Mouse (Mus musculus) forebrain, embryonic 16.5 days (tissue): ENCODE measurements around the gene Emid1. TPM values are rescaled to one million over a fixed set of nuclear protein-coding genes. Genes with fewer than 3 reads are reported as not detected.

Source experiments
- ATAC-seq: fragments of 200-750 bp; cut with Nextera tagmentation; 2 replicates; pipeline ENCODE4 v1.8.0; 2017; ENCODE audit warnings: mild to moderate bottlenecking, moderate library complexity
- H3K27ac ChIP-seq: fragments of 300-500 bp; sonication (generic); 2 replicates; pipeline ENCODE4 v1.5.1; 2014; ENCODE audit warnings: low read length, control low read depth
- H3K27me3 ChIP-seq: fragments of 300-500 bp; sonication (generic); replicated peaks from 2 replicates; pipeline ENCODE4 v1.6.1; 2014; ENCODE audit warnings: low read length; ENCODE audit not compliant: control insufficient read depth, insufficient read depth
- H3K36me3 ChIP-seq: fragments of 300-500 bp; sonication (generic); 2 replicates; pipeline ENCODE4 v1.6.1; 2014; ENCODE audit not compliant: control insufficient read depth, insufficient read depth
- H3K4me1 ChIP-seq: fragments of 300-500 bp; sonication (generic); replicated peaks from 2 replicates; pipeline ENCODE4 v1.6.1; 2014; ENCODE audit warnings: low read length; ENCODE audit not compliant: control insufficient read depth, insufficient read depth
- H3K4me2 ChIP-seq: fragments of 300-500 bp; sonication (generic); 2 replicates; pipeline ENCODE4 v1.6.1; 2014; ENCODE audit warnings: mild to moderate bottlenecking, low read length, control low read depth
- H3K4me3 ChIP-seq: fragments of 300-500 bp; sonication (generic); replicated peaks from 2 replicates; pipeline ENCODE4 v1.5.1; 2014; ENCODE audit warnings: mild to moderate bottlenecking, low read length, control low read depth
- H3K9ac ChIP-seq: fragments of 300-500 bp; sonication (generic); replicated peaks from 2 replicates; pipeline ENCODE4 v1.6.1; 2014; ENCODE audit warnings: low read depth, low read length, control low read depth
- H3K9me3 ChIP-seq: fragments of 300-500 bp; sonication (generic); 2 replicates; pipeline ENCODE4 v1.6.1; 2016; ENCODE audit warnings: low read length; ENCODE audit not compliant: control insufficient read depth
- WGBS: fragments of 180-500 bp; shearing (Covaris S2); extraction: QIAGEN DNeasy Blood & Tissue Kit; methylation state at CpG from one replicate; pipeline ENCODE4 v1.1.7; 2014; 5-methylcytosine and 5-hydroxymethylcytosine counted together
- polyA plus RNA-seq: library from polyadenylated mRNA; unstranded; fragments of >200 nt; fragmentation: Nextera tagmentation; extraction: Ambion mirVana; gene quantifications from 2 replicates; pipeline ENCODE4 v1.2.1, GENCODE M21; 2015

Gene Emid1
- polyA plus RNA-seq, 1 experiment from 2014 or later: 27.3 TPM

GRCm38 (mm10) chr11:5063561-5064281 lies 88.3 kb downstream of the Emid1 start:
- 56% methylated on average over 31 of the region's 31 CpGs for WGBS
- H3K27me3 ChIP-seq: peaks cover 46% of the 10 kb centered on the region

DNA sequence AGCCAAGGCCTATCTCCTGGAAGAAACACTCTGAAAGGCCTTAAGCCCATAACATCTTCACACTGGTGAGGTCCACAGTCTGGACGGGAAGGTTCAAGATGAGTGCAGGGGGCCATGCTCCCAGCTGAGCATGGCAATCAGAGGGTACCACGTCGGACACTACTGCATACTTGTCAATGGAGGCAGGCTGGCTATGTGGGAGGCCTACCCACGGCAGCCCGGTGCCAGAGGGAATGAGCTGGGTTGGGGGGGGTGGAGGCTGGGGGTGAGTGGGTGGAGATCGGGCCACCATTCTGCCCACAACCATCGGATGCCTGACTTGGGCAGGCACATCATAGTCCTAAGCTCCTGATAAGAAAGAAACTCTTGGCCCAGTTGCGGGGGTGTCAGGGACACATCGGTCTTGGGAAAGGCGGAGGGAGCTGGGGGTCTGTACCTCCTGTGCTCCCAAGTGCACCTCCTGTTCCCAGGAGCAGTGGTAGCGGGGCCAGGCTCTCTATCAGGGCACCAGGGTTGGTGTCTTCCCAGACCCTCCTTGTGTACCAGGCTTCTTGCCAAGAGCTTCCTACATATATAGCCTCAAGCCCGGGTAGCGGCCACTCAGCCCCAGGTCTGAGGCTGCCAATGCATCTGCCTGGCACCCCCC lies 89.1 kb downstream of the Emid1 start:
- Histone ChIP-seq H3K9me3 (no peaks in the 10 kb centered on the region), H3K4me2 (no peak overlapping the region), H3K36me3 (peaks cover 2% of the 10 kb centered on the region; the same call in 1 of the 2 replicates), H3K9ac (no peak overlapping the region), H3K4me1 (peaks cover 49% of the 10 kb centered on the region), H3K4me3 (no peak overlapping the region), H3K27me3 (peaks cover 49% of the 10 kb centered on the region), H3K27ac (no peak overlapping the region)
- WGBS: 62% methylated on average over 13 of the region's 13 CpGs
- no peak for ATAC-seq

More at GRCm38 (mm10) chr11:5063561-5064281, 88.3 kb downstream of the Emid1 start:
- peaks cover 44% of the 10 kb centered on the region for H3K4me1 ChIP-seq
- H3K27ac ChIP-seq: no peak overlapping the region
- peak overlapping the region; percentile 96 for H3K4me2 ChIP-seq
- no peaks in the 10 kb centered on the region for H3K9me3 ChIP-seq
- no peak overlapping the region; the same call in 1 of the 2 replicates for H3K9ac ChIP-seq
- peaks cover 10% of the 10 kb centered on the region for H3K36me3 ChIP-seq
- H3K4me3 ChIP-seq: peak overlapping the region; percentile 72
- no peak for ATAC-seq

DNA sequence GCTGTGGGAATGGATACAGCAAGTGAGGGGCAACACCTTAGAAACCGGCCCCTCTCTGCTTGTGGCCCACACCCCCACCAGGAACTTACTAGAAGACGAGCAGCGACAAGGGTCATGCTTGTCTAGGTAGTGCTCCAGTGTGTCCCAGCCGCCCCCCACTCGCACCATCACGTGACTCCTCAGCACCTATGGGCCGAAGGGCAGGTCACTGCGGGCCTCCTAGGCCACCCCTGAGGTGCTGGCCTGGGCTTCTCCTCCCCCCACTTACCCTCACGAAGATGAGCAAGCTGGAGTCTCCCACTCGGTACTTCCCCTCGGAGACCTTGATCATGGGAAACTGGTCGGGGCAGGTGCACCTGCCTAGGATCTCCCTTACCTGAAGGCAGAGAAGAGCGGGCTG lies 89.7 kb downstream of the Emid1 start:
- no peak for ATAC-seq
- Histone ChIP-seq H3K4me1 (peaks cover 53% of the 10 kb centered on the region), H3K4me2 (peak overlapping the region; percentile 70), H3K27ac (no peak overlapping the region), H3K36me3 (no peaks in the 10 kb centered on the region), H3K9ac (no peak overlapping the region), H3K4me3 (peak overlapping the region; percentile 37), H3K27me3 (peaks cover 55% of the 10 kb centered on the region), H3K9me3 (no peaks in the 10 kb centered on the region)
- WGBS: 20% methylated on average over 13 of the region's 13 CpGs

DNA sequence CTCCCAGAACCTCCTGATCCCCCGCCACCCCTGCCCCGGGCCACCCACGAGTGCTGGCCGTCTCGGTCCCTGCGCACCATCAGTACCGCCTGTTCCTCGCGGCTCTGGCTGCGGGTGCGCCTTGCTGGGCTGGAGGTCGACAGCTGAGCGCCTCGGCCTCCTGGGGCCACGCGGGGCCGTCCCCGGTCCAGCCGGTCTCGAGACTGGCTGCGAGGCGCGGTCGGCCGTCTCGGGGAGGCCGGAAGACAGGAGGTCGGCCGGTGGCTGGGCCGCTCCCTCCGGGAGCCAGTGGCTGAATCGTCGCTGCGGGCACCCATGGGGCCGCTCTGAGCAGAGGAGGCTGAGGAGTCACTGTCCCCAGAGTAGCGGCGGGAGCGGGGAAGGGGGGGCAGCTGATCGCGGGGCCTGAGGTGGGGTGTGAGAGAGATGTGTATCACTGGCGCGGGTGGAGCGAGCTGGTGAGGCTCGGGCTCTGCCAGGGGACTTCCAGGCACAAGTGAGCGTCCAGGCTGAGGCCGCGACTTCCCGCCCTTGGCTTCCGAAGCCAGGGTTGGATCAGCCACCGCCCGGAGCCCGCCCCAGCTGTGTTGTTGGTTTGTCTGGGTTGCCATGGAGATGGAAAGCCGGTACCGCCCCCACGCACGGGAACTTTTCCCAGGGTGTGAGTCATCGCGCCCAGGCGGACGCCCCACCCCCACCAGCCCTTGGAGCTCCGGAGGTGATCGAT lies 90.5 kb downstream of the Emid1 start:
- H3K9me3 ChIP-seq: no peaks in the 10 kb centered on the region
- peak overlapping the region; percentile 35 for H3K9ac ChIP-seq
- peaks cover 56% of the 10 kb centered on the region for H3K4me1 ChIP-seq
- peak overlapping the region; percentile 37 for H3K4me3 ChIP-seq
- H3K27me3 ChIP-seq: peaks cover 61% of the 10 kb centered on the region
- peak overlapping the region; percentile 70 for H3K4me2 ChIP-seq
- ATAC-seq: peak; percentile 13
- no peak overlapping the region for H3K27ac ChIP-seq
- WGBS: 2% methylated on average over 57 of the region's 62 CpGs
- no peaks in the 10 kb centered on the region for H3K36me3 ChIP-seq

DNA sequence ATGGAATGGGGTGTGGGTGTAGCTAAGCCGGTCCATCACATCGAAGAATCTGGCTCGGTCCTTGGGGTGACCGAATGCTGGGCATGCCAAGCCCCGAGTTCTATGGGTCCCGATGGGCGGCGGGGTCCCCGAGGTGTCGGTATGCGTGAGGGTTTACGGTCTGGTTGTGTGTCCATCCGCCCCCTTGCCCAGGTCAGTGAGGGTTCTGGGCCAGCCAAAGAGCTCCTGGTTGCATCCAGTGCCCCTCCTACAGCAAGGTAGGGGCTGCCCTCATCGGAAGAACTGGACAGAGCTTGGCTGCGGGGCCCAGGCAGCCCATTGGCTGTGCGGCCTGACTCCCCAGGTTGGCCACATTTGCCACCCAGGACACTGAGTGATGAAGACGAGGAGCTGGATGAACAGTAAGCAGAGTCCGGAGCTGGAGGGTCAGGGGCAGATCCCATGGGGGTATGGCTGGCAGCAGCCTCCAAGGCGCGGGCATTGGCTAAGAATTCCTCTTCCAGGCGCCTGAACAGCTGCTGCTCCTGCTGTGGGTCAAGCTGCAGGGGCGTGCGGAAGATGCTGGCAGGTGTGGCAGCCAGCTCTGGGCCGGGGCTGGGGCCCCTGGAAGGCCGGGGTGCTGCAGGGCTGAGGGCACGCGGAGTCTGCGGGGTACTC lies 91.2 kb downstream of the Emid1 start:
- 0 out of 2 replicates have a peak overlapping the region, but pooled peaks have one; percentile 35 for H3K9ac ChIP-seq
- peaks cover 64% of the 10 kb centered on the region for H3K27me3 ChIP-seq
- no peak overlapping the region; the same call in 1 of the 2 replicates for H3K4me3 ChIP-seq
- WGBS: 57% methylated on average over 28 of the region's 28 CpGs
- H3K27ac ChIP-seq: no peak overlapping the region
- peak overlapping the region; percentile 70 for H3K4me2 ChIP-seq
- no peak for ATAC-seq
- no peaks in the 10 kb centered on the region for H3K36me3 ChIP-seq
- peaks cover 62% of the 10 kb centered on the region for H3K4me1 ChIP-seq
- no peaks in the 10 kb centered on the region for H3K9me3 ChIP-seq

DNA sequence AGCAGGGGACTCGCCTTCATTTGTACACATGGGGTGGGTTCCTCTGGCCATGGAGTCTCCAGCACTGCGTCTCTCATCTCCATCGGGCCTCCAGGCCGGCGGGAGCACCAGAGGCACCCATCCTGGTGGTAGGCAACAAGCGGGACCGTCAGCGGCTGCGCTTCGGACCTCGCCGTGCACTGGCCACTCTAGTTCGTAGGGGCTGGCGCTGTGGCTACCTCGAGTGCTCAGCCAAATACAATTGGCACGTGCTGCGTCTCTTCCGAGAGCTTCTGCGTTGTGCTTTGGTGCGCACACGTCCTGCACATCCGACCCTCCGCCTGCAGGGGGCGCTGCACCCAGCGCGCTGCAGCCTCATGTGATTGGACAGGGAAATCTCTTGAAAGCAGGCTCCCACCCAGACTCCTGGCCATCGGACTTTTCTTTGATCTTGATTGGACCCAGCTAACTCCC lies 92.3 kb downstream of the Emid1 start:
- Histone ChIP-seq H3K9me3 (no peaks in the 10 kb centered on the region), H3K9ac (no peak overlapping the region), H3K4me2 (no peak overlapping the region), H3K4me1 (peaks cover 57% of the 10 kb centered on the region), H3K36me3 (no peaks in the 10 kb centered on the region), H3K27ac (no peak overlapping the region), H3K4me3 (no peak overlapping the region), H3K27me3 (peaks cover 64% of the 10 kb centered on the region)
- 8% methylated on average over 27 of the region's 27 CpGs for WGBS
- no peak for ATAC-seq

- Histone ChIP-seq H3K4me1 (peaks cover 52% of the 10 kb centered on the region), H3K9ac (no peak overlapping the region), H3K9me3 (no peaks in the 10 kb centered on the region), H3K4me2 (no peak overlapping the region), H3K4me3 (no peak overlapping the region), H3K36me3 (no peaks in the 10 kb centered on the region), H3K27ac (no peak overlapping the region), H3K27me3 (peaks cover 64% of the 10 kb centered on the region)
- 32% methylated on average over 14 of the region's 14 CpGs for WGBS
- no peak for ATAC-seq
These were observed 92.8 kb downstream of the Emid1 start for GRCm38 (mm10) chr11:5059230-5059629.

- H3K4me1 ChIP-seq: peaks cover 48% of the 10 kb centered on the region
- no peak overlapping the region for H3K4me3 ChIP-seq
- H3K27ac ChIP-seq: no peak overlapping the region
- H3K9ac ChIP-seq: no peak overlapping the region
- ATAC-seq: no peak
- H3K4me2 ChIP-seq: no peak overlapping the region
- H3K9me3 ChIP-seq: no peaks in the 10 kb centered on the region
- no peaks in the 10 kb centered on the region for H3K36me3 ChIP-seq
- H3K27me3 ChIP-seq: peaks cover 61% of the 10 kb centered on the region
- 40% methylated on average over 9 of the region's 9 CpGs for WGBS
These were observed 93.3 kb downstream of the Emid1 start for GRCm38 (mm10) chr11:5058783-5059182.
